Mouse (Mus musculus) liver, postnatal 0 days (tissue): ENCODE data around the gene Zmynd10.

Source experiments
- CTCF ChIP-seq: sonication (generic); IDR thresholded peaks from 2 replicates; pipeline ENCODE4 v1.5.1; 2016; ENCODE audit warnings: antibody characterized with exemption, low read depth
- EP300 ChIP-seq: IDR thresholded peaks from 2 replicates; pipeline ENCODE4 v1.6.1; 2016; ENCODE audit warnings: antibody characterized with exemption, low read depth, mild to moderate bottlenecking

DNA sequence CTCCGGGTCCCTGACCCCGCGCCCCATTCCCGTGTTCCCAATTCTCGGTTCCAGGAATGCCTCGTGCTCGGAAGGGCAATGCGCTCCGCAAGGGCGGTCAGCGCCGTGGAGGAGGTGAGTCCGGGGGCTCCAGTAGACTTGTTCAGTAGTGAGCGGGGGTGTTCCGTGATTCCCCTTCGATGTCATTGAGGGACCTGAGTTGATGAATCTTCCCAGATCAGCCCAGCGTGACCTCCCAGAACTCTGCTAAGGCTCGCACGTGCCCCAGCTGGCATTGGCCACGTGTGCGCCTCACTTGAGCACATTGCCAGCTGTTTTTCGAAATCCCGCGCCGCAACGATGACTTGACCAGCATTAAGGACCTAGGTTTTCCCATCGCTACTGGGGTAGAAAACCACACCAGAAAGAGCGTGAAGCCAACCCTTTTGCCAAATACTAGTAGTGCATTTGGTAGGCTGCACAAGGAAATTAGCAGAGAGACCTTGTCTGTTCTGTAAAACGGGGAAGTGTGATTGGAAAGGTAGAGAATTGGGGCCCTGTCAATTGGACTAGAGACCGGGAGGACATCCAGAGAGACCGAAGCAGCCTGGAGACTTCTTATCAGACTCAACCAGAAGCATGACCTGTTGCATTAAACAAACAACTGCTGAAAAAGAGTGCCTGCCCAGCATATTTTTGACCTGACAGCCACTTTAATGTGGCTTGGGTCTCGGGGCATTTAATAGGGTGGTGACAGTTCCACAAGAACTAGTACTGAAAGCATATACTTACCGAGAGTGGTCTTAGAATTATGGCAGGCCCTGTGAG, 40.9 kb downstream of the Zmynd10 start:
- no peak for TF ChIP-seq CTCF
- peak; percentile 82 for TF ChIP-seq EP300
